Mouse (Mus musculus) liver, postnatal 0 days (tissue): ENCODE results near the gene Paf1.

Experiments
- CTCF ChIP-seq: sonication (generic); IDR thresholded peaks from 2 replicates; pipeline ENCODE4 v1.5.1; 2016; ENCODE audit warnings: antibody characterized with exemption, low read depth
- EP300 ChIP-seq: IDR thresholded peaks from 2 replicates; pipeline ENCODE4 v1.6.1; 2016; ENCODE audit warnings: antibody characterized with exemption, low read depth, mild to moderate bottlenecking

GRCm38 (mm10) chr7:28442688-28443087 is 49.9 kb downstream of the Paf1 start:
- TF ChIP-seq CTCF: no peak
- no peak for TF ChIP-seq EP300
